Mouse (Mus musculus) hindbrain, embryonic 16.5 days (tissue): Measurements from ENCODE around the gene Prkar1b. TPM values are rescaled to one million over a fixed set of nuclear protein-coding genes. Genes with fewer than 3 reads are reported as not detected.

Source experiments
- ATAC-seq: fragments of 200-750 bp; cut with Nextera tagmentation; 2 replicates; pipeline ENCODE4 v1.8.0; 2017; ENCODE audit warnings: moderate TSS enrichment, moderate library complexity
- H3K27ac ChIP-seq: fragments of 300-500 bp; sonication (generic); 2 replicates; pipeline ENCODE4 v1.5.1; 2014; ENCODE audit warnings: low read depth, mild to moderate bottlenecking, control low read depth, low read length, moderate library complexity
- H3K27me3 ChIP-seq: fragments of 300-500 bp; sonication (generic); replicated peaks from 2 replicates; pipeline ENCODE4 v1.6.1; 2014; ENCODE audit warnings: low read length; ENCODE audit not compliant: control insufficient read depth, insufficient read depth
- H3K36me3 ChIP-seq: fragments of 300-500 bp; sonication (generic); 2 replicates; pipeline ENCODE4 v1.6.1; 2014; ENCODE audit warnings: mild to moderate bottlenecking, low read length, moderate library complexity, mixed read lengths; ENCODE audit not compliant: control insufficient read depth, insufficient read depth
- H3K4me1 ChIP-seq: fragments of 300-500 bp; sonication (generic); 2 replicates; pipeline ENCODE4 v1.6.1; 2014; ENCODE audit warnings: low read depth, low read length; ENCODE audit not compliant: control insufficient read depth, insufficient read depth
- H3K4me2 ChIP-seq: fragments of 300-500 bp; sonication (generic); 2 replicates; pipeline ENCODE4 v1.6.1; 2014; ENCODE audit warnings: mild to moderate bottlenecking, low read length, control low read depth, moderate library complexity
- H3K4me3 ChIP-seq: fragments of 300-500 bp; sonication (generic); 2 replicates; pipeline ENCODE4 v1.5.1; 2014; ENCODE audit warnings: mild to moderate bottlenecking, low read length, control low read depth, moderate library complexity
- H3K9ac ChIP-seq: fragments of 300-500 bp; sonication (generic); 2 replicates; pipeline ENCODE4 v1.6.1; 2014; ENCODE audit warnings: low read depth, mild to moderate bottlenecking, control low read depth, low read length, moderate library complexity
- H3K9me3 ChIP-seq: fragments of 300-500 bp; sonication (generic); 2 replicates; pipeline ENCODE4 v1.6.1; 2014; ENCODE audit warnings: mild to moderate bottlenecking, low read length, moderate library complexity; ENCODE audit not compliant: control insufficient read depth
- WGBS: fragments of 180-500 bp; shearing (Covaris S2); extraction: QIAGEN DNeasy Blood & Tissue Kit; methylation state at CpG from one replicate; pipeline ENCODE4 v1.1.7; 2014; 5-methylcytosine and 5-hydroxymethylcytosine counted together
- polyA plus RNA-seq: library from polyadenylated mRNA; unstranded; fragments of >200 nt; fragmentation: Nextera tagmentation; extraction: Ambion mirVana; gene quantifications from 2 replicates; pipeline ENCODE4 v1.2.1, GENCODE M21; 2015

Prkar1b gene
- polyA plus RNA-seq, 1 experiment from 2014 or later = 332 TPM

GRCm38 (mm10) chr5:138996322-138997073 lies 153.3 kb downstream of the Prkar1b start:
- no peak for ATAC-seq
- peak overlapping the region; percentile 96 for H3K4me2 ChIP-seq
- H3K36me3 ChIP-seq = no peaks in the 10 kb centered on the region
- H3K9ac ChIP-seq = peak overlapping the region; percentile 93
- H3K27me3 ChIP-seq = peaks cover 37% of the 10 kb centered on the region
- H3K27ac ChIP-seq = peak overlapping the region; percentile 92
- 5% methylated on average over 24 of the region's 24 CpGs for WGBS
- H3K4me3 ChIP-seq = peak overlapping the region; percentile 83
- H3K4me1 ChIP-seq = peaks cover 52% of the 10 kb centered on the region
- H3K9me3 ChIP-seq = 0 out of 2 replicates have a peak, but pooled peaks cover 2% of the 10 kb centered on the region

GRCm38 (mm10) chr5:138995721-138996311 lies 154.0 kb downstream of the Prkar1b start:
- Histone ChIP-seq H3K9me3 (0 out of 2 replicates have a peak, but pooled peaks cover 2% of the 10 kb centered on the region), H3K27ac (peak overlapping the region; percentile 92), H3K4me1 (peaks cover 52% of the 10 kb centered on the region), H3K9ac (peak overlapping the region; percentile 93), H3K4me3 (peak overlapping the region; percentile 83), H3K27me3 (peaks cover 40% of the 10 kb centered on the region), H3K4me2 (peak overlapping the region; percentile 96), H3K36me3 (no peaks in the 10 kb centered on the region)
- ATAC-seq = peak; percentile 65
- under 1% methylated on average over 46 of the region's 52 CpGs for WGBS

DNA sequence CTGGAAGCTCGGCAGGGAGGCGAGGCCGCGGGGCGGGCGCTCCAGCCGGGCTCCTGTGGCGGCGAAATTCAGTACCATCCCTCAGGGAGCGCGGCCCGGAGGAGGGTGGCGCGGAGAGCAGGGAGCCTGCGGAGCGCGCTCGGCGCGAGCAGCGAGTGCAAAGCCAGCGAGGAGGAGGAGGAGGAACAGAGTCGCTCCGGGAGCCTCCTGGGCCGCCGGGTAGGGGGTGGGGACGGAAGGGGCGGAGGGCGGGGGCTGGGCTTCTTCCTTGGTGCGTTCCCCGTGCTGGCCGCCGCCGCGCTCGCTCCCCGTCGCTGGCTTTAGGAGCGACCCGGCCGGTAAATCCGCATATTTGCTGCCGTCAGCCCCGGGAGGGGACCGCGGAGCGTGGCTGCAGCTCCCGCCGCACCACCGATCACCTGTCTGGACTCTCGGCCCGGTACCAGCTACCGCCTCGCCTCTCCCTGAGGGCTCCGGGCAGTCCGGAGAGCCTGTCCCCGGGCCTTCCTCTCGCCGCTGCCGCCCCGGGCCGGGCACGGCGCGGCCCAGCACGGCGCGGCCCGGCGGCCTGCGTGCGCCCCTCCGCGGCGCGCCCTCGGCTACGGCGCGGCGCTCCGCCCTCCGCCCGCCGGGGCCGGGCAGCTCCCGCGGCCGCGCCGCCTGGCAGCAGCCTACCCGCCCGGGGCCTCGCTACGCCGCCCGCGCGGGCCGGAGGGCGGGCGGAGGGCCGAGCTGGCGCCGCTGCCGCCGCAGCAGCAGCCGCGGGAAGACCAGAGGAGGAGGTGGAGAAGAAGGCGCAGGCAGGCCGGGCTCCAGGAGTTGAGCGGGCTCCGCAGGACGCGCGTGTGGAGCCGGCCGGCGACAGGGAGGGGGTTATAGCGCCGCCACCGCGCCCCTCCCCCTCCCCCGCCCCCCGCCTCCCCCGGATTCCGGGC lies 154.7 kb downstream of the Prkar1b start:
- Histone ChIP-seq H3K4me1 (peaks cover 52% of the 10 kb centered on the region), H3K36me3 (no peaks in the 10 kb centered on the region)
- under 1% methylated on average over 77 of the region's 127 CpGs for WGBS

GRCm38 (mm10) chr5:138994108-138994785 lies 155.6 kb downstream of the Prkar1b start:
- ATAC-seq = 0 out of 2 replicates have a peak, but pooled peaks have one; percentile 13
- H3K27me3 ChIP-seq = peaks cover 32% of the 10 kb centered on the region
- 0% methylated on average over 38 of the region's 48 CpGs for WGBS
- H3K9me3 ChIP-seq = no peaks in the 10 kb centered on the region
- H3K36me3 ChIP-seq = no peaks in the 10 kb centered on the region
- peak overlapping the region; percentile 96 for H3K4me2 ChIP-seq
- H3K9ac ChIP-seq = peak overlapping the region; percentile 93
- H3K4me3 ChIP-seq = peak overlapping the region; percentile 83
- H3K4me1 ChIP-seq = peaks cover 53% of the 10 kb centered on the region
- H3K27ac ChIP-seq = peak overlapping the region; percentile 92

More for the DNA sequence above, 154.7 kb downstream of the Prkar1b start:
- Histone ChIP-seq H3K9me3 (no peaks in the 10 kb centered on the region), H3K4me3 (peak overlapping the region; percentile 83), H3K27ac (peak overlapping the region; percentile 92), H3K9ac (peak overlapping the region; percentile 93), H3K27me3 (peaks cover 38% of the 10 kb centered on the region), H3K4me2 (peak overlapping the region; percentile 96)
- peak; percentile 67 for ATAC-seq

GRCm38 (mm10) chr5:138993371-138994107 lies 156.3 kb downstream of the Prkar1b start:
- H3K4me2 ChIP-seq = peak overlapping the region; percentile 96
- H3K4me3 ChIP-seq = peak overlapping the region; percentile 83
- H3K4me1 ChIP-seq = peaks cover 54% of the 10 kb centered on the region
- ATAC-seq = no peak
- WGBS = under 1% methylated on average over 40 of the region's 40 CpGs
- no peaks in the 10 kb centered on the region for H3K36me3 ChIP-seq
- no peak overlapping the region for H3K27ac ChIP-seq
- H3K9me3 ChIP-seq = no peaks in the 10 kb centered on the region
- H3K27me3 ChIP-seq = peaks cover 25% of the 10 kb centered on the region
- peak overlapping the region; percentile 93 for H3K9ac ChIP-seq

GRCm38 (mm10) chr5:138992611-138993370 lies 157.0 kb downstream of the Prkar1b start:
- no peak overlapping the region for H3K27ac ChIP-seq
- peak overlapping the region; percentile 83 for H3K4me3 ChIP-seq
- H3K4me2 ChIP-seq = peak overlapping the region; percentile 96
- H3K9ac ChIP-seq = peak overlapping the region; percentile 93
- no peak for ATAC-seq
- no peaks in the 10 kb centered on the region for H3K36me3 ChIP-seq
- H3K9me3 ChIP-seq = no peaks in the 10 kb centered on the region
- H3K27me3 ChIP-seq = peaks cover 23% of the 10 kb centered on the region
- 5% methylated on average over 56 of the region's 59 CpGs for WGBS
- H3K4me1 ChIP-seq = peaks cover 52% of the 10 kb centered on the region

DNA sequence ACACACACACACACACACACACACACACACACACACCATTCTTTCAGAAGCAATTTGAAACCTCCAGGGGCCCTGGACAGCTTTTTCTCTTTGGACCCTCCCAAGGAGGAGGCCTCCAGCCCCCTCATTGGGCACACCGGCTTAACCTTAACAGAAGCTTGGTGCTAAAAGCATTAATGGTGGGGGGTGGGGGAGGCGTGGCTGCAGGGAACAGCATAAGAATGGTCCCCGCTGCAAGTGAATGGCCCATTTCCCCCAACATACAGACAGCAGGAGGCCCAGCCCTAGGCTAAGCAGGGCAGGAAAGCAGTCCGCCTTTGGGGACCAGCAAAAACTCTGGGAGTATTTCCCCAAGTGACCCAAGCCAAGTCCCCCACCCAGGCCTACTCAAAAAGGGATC lies 158.1 kb downstream of the Prkar1b start:
- H3K36me3 ChIP-seq = no peaks in the 10 kb centered on the region
- H3K4me1 ChIP-seq = peaks cover 41% of the 10 kb centered on the region
- peaks cover 16% of the 10 kb centered on the region for H3K27me3 ChIP-seq
- no peak for ATAC-seq
- H3K4me3 ChIP-seq = no peak overlapping the region
- no peak overlapping the region for H3K4me2 ChIP-seq
- no peaks in the 10 kb centered on the region for H3K9me3 ChIP-seq
- no peak overlapping the region for H3K9ac ChIP-seq
- 48% methylated on average over 4 of the region's 4 CpGs for WGBS
- no peak overlapping the region for H3K27ac ChIP-seq
